Mouse (Mus musculus) spleen, postnatal 4 days (tissue): ENCODE measurements at regions not wholly inside any gene's neighbourhood (a gene's known extent, or its start where the extent isn't known, plus 50 kb on each side); places are given as distances from the start of the nearest gene placed in this dataset.

ENCODE experiments used
- DNase-seq, 2 experiments: peaks; one replicate each; pipeline ENCODE4 v3.0.0; 2022; ENCODE audit warnings: low spot score in 2 of 2

DNA sequence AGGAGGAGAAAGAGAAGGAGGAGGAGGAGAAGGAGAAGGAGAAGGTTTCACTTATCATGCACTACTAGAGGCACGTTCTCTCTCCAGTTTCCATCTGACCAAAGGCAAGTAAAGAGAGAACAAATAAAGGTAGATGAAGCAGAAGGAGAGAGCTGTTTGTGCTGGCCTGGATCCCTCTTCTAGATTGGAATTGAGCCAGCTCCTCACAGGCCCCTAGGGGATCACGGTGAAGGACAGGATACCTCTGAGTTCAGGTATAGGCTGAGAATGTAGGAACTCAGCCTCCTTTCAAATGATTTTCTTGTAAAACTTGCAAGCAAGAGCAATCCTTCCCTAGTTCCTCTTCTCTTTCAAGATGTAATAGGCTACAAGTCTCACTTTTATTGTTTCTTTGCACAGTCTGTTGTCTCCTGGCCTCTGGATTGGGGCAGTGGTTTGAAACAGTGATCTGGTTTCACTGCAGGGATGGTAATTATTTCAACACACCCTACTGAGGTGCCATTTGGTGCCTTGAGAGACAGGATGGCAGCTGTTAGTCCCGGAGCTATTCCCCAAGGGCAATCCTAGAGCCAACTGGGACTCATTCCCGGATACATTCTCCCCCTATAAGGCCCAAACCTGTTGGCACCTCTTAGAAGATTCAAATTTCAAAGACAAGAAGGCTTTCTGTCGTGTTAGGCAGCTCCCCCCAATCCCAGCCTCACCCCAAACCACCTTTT, 134.8 kb downstream of the Gm9817 start:
- DNase-seq, result no peak

DNA sequence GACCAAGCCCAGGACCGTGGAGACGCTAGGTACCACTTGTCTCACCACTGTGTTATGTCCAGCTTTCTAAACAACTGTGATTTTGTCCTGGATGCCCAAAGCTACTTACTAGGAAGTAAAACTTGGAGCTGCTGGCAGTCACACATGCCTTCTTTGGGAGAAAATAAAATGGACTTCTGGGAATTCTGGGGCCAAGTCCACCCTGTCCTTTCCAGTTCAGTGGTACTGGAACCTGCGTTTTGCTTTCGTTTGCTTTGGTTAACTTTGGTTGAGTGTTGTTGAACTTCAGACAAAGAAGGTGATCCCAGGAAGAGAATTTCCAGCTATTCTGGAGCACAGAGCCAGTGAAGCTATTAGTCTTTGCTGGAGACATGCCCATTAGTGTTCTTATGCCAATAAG, 139.8 kb downstream of the Gm9817 start:
- no peak for DNase-seq

DNA sequence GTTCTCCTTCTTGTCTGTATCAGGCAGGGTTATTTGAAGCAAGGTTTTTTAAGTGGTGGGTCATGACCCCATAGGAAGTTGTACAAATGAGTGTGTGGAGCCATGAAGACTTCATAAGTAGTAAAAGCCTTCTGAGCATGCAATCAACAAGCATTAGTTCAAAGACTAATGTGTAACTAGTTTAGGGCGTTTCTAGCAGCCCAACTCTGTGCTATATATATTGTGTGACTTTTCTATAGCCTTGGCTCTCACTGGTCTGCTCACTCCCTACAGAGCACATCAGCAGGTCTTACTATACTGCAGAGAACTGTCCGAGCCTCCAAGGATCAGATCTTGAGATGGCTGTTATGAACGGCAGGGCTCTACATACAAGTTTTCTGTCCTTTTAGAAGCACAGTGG, 141.2 kb downstream of the Gm9817 start:
- DNase-seq, result no peak

DNA sequence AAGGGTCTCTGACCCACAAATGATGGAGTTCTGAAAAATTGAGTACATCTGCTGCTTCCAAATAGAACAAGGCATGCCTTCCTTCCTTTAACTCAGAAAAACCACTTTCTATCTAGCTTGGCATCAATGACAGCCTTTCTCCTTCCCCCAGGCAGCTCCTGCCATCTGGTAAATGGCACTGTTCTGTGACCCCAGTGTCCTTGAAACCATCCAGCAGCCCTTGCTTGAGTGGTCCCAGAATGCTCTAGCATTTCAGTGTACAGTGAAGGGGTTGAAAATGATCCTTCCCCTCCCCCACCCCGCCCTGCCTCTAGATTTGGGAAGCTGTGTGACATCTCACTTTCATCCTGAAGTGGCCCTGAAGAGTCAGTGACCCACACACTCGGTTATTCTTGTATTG, 152.3 kb downstream of the Gm9817 start:
- DNase-seq, result no peak

DNA sequence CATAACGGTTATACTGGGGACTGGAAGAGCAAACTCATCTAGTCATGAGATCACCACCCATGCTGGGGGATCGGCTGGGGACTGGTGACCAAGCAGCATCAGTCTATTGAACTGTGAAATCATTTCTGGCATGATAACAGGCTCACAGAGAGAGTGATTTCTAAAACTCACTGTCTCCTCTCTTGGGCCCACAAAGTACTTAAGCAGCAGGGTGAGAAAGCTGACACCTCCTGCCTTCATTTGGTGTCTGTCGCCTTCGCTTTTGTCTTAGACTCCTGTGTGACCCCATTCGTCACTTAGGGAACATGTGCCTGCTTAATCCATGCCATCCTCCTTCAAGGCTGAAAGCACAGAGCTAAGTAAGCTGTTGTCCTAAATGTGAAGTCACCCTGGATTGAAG, 154.3 kb upstream of the Mylip start:
- no peak for DNase-seq

DNA sequence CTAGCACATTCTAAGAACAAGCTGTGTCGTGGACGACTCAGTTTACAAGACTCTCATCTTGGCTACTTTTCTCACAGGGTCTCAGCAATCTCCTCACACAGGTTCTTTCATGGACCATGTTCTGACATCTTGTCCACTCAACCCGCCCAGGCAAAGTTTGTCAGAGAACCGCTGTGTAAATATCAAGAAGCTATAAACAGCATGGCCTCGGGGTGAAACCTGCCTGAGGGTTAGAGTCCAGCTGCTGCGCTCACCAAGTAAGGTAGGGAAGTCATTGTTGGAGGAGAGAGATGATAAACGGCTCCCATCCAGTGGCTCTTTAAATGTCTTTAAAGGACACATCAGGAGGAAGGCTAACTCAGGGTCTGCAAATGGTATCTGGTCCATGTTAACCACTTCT, 151.3 kb upstream of the Mylip start:
- DNase-seq, result no peak

DNA sequence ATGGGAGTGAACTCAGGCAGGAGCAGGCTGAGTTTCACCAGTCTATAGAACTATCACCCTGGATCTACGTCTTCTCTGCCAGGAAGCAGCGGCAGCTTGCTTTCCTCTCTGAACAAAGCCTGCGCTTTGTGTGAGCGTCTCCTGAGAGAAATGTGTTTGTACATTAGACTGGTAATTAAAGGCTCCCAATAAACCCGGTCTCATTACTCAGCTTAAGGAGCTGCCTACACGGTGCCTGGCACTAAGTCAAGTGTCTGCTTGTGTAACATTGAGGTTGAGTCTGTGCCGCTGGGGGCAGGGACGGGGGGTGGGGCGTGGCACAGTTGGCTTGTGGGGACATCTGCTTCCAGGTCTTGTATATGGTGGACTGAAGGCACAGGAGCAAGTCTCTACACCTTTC, 150.4 kb upstream of the Mylip start:
- DNase-seq, result no peak

DNA sequence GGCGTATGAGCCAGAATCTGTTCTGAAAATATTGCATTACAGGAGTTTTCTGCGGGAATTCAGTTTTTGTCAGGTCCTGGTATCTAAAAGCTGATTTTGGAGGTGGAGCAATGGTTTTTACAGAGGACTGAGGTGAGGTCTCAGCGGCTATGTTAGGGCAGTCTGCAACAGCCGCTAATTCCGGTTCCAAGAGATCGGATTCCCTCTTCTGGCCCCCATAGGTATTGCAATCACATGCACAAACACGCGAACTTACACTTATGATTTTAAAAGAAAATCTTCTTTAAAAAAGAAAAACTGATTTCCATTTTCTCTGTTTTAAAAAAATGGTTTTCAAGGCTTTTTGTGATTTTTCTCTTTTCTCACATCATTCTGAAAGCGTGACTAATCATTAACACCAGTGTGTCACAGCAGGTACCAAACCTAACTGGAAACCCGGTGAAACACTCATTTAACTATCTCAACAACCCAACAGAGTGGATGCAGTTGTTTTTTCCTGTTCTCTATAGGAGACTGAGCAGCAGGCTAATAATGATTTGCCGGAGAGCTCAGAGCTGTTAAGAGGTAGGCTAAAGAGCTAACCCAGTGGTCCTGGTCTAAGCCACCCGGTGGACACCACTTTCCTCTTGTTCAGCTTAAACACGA, 149.4 kb upstream of the Mylip start:
- no peak for DNase-seq

DNA sequence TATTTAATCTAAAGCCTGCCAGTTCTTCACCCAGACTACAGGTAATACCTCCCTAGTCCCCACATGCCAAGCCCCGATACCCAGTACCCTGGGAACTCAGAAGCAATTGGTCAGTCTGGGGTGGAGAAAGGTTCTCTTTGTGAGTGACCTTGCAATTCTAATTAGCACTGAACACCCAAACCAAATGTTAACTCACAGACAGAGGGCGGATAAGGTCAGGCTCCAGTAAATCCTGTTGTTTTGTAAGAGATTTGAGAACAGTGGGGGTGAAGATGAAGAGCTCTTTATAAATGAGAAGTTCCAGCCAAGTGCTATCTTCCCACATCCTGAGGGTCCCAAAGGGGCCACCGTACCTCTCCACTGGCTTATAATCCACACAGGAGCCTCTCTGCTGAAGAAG, 147.3 kb upstream of the Mylip start:
- no peak for DNase-seq

DNA sequence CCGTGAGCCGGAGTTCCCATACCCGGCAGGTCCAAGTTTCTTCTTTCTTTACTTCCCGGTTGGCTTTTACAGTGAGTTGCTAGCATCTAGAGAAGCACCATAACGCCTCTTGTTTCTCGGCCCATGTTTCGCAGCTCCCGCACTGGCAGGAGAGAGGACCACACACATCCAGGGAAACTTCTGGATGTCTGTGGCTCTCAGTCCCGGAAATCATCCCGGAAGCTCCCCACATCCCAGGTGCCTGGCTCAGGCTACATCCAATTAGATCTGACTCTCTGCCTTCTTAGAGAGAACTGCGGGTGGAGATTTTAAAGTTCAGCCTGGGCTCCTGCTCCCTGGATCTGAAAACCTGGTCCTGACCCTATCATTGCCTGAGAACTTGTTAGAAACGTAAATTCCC, 146.8 kb upstream of the Mylip start:
- DNase-seq, result no peak

DNA sequence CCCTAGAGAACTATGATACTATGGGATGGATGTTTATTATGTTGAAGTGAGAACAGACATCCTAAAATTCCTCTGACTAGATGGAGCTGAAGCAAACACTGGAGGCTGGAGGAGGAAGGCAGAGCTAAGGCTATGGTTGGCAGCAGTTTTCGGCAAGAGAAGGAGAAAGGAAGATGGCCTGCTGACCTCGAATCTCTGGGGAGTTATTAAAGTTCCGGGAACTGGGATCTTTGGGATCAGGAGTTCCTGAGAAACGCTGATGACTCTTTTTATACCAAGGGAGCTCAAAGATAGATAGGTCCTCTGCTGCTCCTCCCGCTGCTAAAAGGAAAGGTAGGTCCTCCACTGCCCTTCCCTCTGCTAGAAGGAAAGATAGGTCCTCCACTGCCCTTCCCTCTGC, 143.9 kb upstream of the Mylip start:
- no peak for DNase-seq

DNA sequence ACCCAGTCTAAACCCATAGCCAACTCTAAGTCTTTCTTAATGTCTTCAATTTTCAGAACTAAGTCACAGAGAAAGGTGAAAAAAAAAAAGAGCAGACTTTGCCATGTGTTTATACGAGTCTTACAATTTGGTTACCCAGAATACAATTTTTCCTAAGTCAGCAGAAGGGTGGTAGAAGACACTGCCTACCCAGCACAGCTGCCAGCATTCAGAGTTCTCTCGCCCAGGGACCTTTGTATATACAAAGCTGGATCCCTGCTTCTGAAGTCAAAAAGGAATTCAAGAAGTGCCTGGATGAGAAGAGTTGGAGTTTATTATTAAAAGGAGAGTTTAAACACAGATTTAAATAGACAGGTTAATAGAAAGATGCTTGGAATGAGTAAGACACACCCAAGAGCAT, 143.2 kb upstream of the Mylip start:
- DNase-seq, result no peak

DNA sequence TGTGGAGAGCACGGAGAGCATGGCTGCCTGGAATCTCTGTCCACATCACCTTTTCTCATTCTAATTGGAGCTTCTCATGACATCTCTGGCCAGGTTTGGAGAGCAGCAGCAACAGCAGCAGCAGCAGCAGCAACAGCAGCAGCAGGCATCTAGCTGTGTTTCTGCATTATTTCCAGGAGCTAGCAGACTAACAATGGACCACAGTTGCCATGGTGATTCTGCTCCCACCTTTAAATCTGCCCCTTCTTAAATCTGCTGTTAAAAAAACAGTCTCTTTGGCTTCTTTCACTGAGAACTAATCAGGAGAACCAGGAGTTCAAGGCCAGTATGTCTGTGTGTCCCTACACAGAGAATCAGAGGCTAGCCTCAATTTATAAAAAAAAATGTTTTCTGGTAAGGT, 139.5 kb upstream of the Mylip start:
- no peak for DNase-seq

DNA sequence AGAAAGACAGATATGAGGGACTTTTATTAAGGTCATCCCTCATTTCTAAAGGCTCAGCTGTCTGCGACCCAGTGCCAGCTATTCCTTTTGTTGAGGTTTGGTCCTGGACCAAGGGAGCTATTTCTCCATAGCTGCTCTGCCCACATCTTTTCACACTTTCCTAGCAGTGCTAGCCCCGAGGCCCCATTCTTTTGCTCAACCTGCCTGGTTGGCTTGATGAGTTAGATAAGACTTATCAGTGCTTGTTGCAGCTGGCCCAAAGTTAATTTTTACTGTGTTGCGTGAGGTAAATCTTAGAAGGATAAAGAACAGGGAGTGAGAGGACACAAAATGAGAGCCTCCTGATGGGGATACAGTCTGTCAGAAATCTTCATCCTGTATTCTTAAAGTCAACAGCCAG, 138.5 kb upstream of the Mylip start:
- no peak for DNase-seq

DNA sequence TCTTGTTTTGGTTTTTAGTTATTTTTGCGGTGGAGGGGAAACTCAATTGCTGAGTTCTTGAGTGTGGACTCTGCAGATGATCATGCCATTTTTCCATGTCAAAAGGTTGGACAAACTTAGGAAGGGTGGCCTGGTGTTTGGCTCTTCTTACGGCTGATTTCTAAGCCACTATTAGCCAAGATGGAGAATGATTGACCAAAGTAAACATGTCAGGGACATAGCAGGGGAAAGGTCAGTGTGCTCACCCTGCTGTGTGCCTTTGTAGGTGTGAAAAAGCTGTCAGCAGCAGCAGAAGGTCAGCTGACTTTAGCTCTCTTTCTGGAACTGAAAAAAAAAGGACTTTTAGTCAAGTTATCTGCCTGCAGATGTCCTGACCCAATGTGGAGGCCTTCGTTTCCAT, 137.4 kb upstream of the Mylip start:
- no peak for DNase-seq

DNA sequence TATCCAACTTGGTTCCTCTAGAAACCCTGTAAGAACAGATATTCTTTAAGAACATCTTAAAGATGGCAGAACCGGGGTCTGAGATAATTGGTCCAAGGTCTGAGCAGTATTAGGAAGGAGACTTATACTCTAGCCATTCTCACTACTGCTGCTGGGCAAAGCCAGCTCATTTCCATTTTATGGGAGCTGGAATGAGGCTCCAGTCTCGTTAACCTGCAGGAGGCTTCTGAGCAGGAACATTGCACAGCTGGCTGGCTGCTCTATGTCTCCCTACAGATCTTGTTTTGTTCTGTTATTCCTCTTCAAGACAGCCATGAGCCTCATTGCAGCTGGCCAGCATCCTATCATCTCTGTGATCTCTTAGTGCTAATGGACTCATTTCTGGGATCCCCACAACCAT, 136.3 kb upstream of the Mylip start:
- no peak for DNase-seq

DNA sequence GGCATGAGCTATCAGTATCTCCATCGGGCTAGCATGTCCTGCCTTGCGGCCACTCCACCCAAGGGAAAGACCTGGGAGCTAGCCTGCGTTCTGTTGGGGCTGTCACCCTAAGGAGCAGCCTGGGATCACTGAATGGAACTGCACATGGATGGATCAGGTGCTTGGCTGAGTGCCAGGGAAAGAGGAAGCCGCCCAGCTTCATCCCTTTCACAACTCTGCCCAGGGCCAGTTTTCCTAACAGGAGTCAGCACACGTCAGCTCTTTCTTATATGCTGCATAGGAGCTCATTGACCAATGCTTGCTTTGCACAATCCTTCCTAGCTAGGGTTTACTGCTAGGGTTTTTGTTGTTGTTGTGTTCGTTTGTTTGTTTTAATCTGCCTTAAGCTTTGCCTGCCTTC, 134.3 kb upstream of the Mylip start:
- no peak for DNase-seq

DNA sequence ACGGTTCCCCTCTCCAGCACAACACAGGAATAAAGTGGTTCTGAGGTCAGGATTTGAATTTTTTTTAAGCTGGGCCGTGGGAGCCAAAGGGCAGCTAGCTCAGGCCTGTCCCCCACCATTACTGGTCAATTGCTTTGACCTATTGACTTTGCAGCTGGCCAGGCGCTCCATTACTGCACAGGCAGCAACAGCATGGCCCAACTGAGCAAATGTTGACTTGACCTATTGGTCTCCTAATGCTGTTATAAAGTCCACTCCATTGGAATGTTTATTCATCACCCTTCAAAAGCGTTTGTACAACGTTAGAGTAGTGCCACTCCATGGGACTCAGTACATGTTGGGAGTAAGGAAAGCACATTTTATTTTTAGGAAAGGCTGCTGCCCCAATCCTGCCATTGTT, 127.5 kb upstream of the Mylip start:
- DNase-seq, result no peak

DNA sequence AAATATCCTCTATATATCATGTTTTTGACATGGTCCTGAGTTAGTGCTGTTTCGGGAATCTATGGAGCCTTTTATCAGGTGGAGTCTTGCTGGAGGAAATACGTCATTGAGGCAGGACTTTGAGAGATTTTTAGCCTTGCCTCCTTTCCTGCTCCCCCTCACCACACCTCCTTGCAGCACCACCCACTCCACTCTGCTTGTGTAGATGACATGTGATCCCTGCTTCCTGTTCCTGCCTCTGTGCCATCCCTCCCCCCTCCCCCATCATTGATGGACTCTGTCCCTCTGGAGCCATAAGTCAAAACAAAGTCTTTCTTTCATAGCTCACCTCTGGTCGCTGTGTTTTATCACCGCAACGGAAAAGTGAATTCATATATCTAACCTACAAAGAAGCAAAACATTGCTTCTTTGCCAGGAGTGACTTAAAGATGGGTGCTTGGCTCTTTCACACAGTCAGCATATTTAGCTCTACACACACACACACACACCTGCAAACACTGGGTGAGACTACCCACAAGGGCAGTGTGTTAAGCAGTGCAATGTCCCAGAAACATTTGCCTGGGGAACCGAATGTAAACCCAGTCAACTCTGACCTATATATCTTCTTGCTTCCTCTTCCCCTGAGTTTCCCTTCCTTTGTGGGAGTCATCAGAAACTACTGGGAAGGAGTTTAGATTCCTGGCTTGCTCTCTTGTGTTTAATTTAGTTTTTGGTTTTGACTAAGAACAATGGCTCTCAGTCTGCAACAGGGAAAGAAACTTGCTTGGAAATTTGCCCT, 123.1 kb upstream of the Mylip start:
- DNase-seq, result no peak

DNA sequence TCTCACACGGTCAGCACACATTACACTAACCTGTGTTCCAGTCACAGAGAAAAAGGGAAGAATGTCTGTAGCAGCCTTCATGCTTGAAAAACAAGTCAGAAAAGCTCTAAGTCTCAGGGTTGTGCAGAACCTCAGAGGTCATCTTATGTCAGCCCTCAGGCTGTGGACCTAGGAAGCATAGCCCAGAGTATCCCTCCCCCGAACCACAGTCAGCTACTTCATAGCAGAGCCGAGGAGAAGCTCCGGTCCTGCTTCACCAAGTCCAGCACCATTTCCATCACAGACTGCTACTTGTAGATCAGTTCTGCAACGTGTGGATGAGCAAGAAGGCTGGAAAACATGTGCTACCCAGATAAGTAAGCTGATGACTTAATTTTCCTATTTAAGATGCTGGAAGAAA, 122.1 kb upstream of the Mylip start:
- no peak for DNase-seq

DNA sequence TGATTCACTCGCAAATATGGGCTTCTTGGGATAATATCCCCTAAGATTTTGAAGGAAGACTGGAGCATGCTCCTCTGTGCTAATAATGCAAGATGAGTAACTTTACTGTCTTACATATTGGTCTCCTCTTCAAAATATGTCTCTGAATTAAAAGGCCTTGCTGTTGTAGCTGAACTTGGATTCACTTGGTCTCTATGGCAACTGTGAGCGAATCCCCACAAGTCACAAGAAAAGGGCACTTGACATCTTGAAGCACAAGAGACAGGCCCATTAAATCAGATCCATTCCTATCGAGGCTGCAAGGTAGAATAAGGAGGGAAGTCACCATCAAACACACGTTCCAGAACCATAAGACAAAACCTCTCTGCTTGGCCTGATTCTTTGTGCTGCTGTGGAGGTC, 121.6 kb upstream of the Mylip start:
- no peak for DNase-seq

DNA sequence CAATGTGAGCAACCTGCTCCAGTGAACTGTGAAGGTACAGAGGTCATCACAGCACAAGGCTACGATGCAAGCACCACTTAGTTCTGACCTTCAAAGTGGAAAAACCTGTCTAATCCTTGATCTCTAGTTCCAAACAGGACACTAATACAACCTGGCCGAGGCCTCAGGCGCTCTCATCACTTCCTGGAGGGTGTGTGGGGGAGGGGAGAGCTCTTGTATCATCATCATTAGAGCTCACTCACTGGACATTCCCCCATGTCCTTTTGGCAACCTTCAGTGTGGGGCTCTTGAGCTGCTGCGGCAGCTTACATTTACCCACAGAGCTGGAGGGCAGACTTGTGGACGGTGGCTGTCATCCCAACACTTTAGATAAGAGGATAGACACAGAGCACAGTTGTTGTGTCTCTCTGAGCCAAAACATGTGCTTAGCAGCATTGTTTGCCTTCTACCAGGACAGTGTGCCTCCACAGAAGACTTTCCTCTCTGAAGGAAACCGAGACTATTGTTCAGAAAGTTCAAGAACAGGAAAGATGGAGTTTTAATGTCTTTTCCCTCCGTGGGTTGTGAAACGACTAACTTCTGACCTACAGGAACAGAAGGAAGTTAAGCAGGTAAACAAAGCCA, 115.2 kb upstream of the Mylip start:
- no peak for DNase-seq

DNA sequence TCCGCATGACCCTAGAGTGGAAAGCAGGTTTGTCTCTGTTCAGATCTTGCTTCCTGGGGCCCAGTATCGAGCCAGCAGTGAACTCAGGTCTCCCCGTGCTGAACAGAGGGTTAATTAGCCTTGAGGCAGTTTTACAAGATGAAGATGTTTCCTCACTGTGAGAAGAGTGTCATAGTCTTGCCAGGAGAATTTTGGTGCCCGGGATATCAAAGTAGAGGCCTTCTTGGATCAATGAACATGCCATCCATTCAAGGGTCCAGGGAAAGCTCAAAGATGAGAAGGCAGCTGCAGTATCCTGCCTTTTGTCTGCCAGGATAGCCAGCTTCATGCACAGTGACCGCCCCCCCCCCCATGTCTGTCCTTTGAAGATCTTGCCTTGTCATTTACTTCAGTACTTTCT, 114.2 kb upstream of the Mylip start:
- no peak for DNase-seq
